In the genomic region with DNA sequence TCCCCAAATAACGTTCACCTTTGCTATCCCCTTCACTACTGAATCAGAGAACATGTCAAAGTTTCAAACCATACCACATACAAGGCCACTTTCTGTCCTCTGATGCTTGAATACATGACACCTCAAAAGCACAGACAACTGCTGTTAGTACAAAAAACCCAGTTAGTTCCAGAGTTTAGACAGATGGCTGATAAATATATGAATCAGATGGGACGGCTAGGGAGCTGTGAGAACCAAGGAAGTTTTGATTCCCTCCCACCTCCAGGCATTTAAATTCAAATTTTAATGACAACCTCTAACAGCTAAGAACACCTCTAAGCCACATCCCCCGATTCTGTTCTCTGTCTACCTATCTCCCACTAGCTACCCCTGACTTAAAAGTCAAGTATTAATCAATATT, we compare ENCODE assay signal across 13 mouse cellular contexts.
"Had no signal": no experiment of that assay in that cellular context is flagged by ENCODE, and none has a peak within 500 bp of the region (broad histone marks: within the 10 kb centered on the region; RNA-seq: fewer than 3 reads in every experiment).

No protein-coding gene starts in this region.

- H3K4me3 ChIP-seq: midbrain, embryonic 10.5 days; midbrain, embryonic 12.5 days; neural tube, embryonic 12.5 days had no signal

- DNase-seq: lung, adult 18-20 months; lung, embryonic 14.5 days; lung, postnatal 10 days; lung, postnatal 4 days; midbrain, embryonic 14.5 days; right cerebral cortex, postnatal 14 days; thymus, adult 18-20 months; thymus, postnatal 14 days; thymus, postnatal 36 days had no signal

- ATAC-seq: midbrain, embryonic 16.5 days had no signal

- H3K27ac ChIP-seq: midbrain, embryonic 10.5 days; midbrain, embryonic 12.5 days; neural tube, embryonic 12.5 days had no signal
